Mouse (Mus musculus) embryonic facial prominence, embryonic 11.5 days (tissue): ENCODE measurements around the gene Iqgap2. TPM values are rescaled to one million over a fixed set of nuclear protein-coding genes. Genes with fewer than 3 reads are reported as not detected.

Experiments used
- ATAC-seq: fragments of 200-750 bp; cut with Nextera tagmentation; replicated peaks from 2 replicates; pipeline ENCODE4 v1.8.0; 2017; ENCODE audit warnings: low read depth; ENCODE audit not compliant: insufficient number of reproducible peaks, low FRiP score, low TSS enrichment
- DNase-seq: peaks from one replicate; pipeline ENCODE4 v3.0.0-alpha.2; 2015; ENCODE audit warnings: low spot score
- H3K27ac ChIP-seq: fragments of 300-500 bp; sonication (generic); replicated peaks from 2 replicates; pipeline ENCODE4 v1.5.1; 2014; ENCODE audit warnings: mild to moderate bottlenecking, low read depth, low read length, control low read depth
- H3K27me3 ChIP-seq: fragments of 300-500 bp; sonication (generic); 2 replicates; pipeline ENCODE4 v1.6.1; 2014; ENCODE audit warnings: mild to moderate bottlenecking, low read length, moderate library complexity, mixed read lengths; ENCODE audit not compliant: control insufficient read depth, insufficient read depth
- H3K36me3 ChIP-seq: fragments of 300-500 bp; sonication (generic); replicated peaks from 2 replicates; pipeline ENCODE4 v1.6.1; 2014; ENCODE audit warnings: low read depth, mild to moderate bottlenecking, low read length, moderate library complexity, mixed read lengths; ENCODE audit not compliant: control insufficient read depth, insufficient read depth
- H3K4me1 ChIP-seq: fragments of 300-500 bp; sonication (generic); 2 replicates; pipeline ENCODE4 v1.6.1; 2014; ENCODE audit warnings: low read length, mixed read lengths; ENCODE audit not compliant: control insufficient read depth, insufficient read depth
- H3K4me2 ChIP-seq: fragments of 300-500 bp; sonication (generic); 2 replicates; pipeline ENCODE4 v1.6.1; 2014; ENCODE audit warnings: low read depth, mild to moderate bottlenecking, control low read depth, low read length, moderate library complexity
- H3K4me3 ChIP-seq: fragments of 300-500 bp; sonication (generic); 2 replicates; pipeline ENCODE4 v1.5.1; 2014; ENCODE audit warnings: low read depth, low read length, control low read depth
- H3K9ac ChIP-seq: fragments of 300-500 bp; sonication (generic); replicated peaks from 2 replicates; pipeline ENCODE4 v1.6.1; 2014; ENCODE audit warnings: mild to moderate bottlenecking, control low read depth, low read length
- H3K9me3 ChIP-seq: fragments of 300-500 bp; sonication (generic); replicated peaks from 2 replicates; pipeline ENCODE4 v1.6.1; 2016; ENCODE audit warnings: mild to moderate bottlenecking, low read length, inconsistent platforms, mixed read lengths; ENCODE audit not compliant: control insufficient read depth
- WGBS: fragments of 180-500 bp; shearing (Covaris S2); extraction: QIAGEN DNeasy Blood & Tissue Kit; methylation state at CpG from one replicate; pipeline ENCODE4 v1.1.7; 2014; 5-methylcytosine and 5-hydroxymethylcytosine counted together
- polyA plus RNA-seq: library from polyadenylated mRNA; unstranded; fragments of >200 nt; fragmentation: Nextera tagmentation; extraction: Ambion mirVana; gene quantifications from 2 replicates; pipeline ENCODE4 v1.2.1, GENCODE M21; 2014

Gene Iqgap2
- polyA plus RNA-seq, 1 experiment from 2014 or later: 16.3 TPM

GRCm38 (mm10) chr13:95800925-95801324, 90.8 kb downstream of the Iqgap2 start:
- ATAC-seq: no peak
- 89% methylated on average over 9 of the region's 9 CpGs for WGBS
- Histone ChIP-seq H3K9me3 (no peaks in the 10 kb centered on the region), H3K4me1 (no peaks in the 10 kb centered on the region), H3K27me3 (no peaks in the 10 kb centered on the region), H3K4me2 (no peak overlapping the region), H3K9ac (no peak overlapping the region), H3K4me3 (no peak overlapping the region), H3K36me3 (no peaks in the 10 kb centered on the region), H3K27ac (no peak overlapping the region)
- DNase-seq: no peak

DNA sequence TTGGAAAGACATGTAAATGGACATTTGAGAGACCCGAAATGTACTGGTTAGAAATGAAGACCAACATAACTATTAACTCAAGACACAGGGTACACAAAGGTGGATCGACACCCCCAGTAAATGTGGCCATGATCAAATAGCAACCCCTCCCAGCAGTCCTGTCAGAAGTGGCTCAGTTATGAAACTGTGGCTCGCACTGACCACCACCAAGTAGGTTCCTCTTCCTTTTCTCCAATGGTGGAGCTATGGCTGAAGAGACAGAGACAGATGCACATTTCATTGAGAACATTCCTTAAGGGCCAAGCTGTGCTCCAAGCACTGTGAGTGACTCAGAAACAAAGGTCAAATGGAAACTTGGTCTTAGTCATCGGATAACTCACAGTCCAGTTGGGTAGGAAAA, 92.4 kb downstream of the Iqgap2 start:
- no peaks in the 10 kb centered on the region for H3K9me3 ChIP-seq
- H3K4me2 ChIP-seq: no peak overlapping the region
- H3K27me3 ChIP-seq: no peaks in the 10 kb centered on the region
- 88% methylated on average over 4 of the region's 4 CpGs for WGBS
- H3K36me3 ChIP-seq: no peaks in the 10 kb centered on the region
- ATAC-seq (no peak), DNase-seq (no peak)
- H3K4me1 ChIP-seq: no peaks in the 10 kb centered on the region
- no peak overlapping the region for H3K4me3 ChIP-seq
- H3K9ac ChIP-seq: no peak overlapping the region
- H3K27ac ChIP-seq: no peak overlapping the region

DNA sequence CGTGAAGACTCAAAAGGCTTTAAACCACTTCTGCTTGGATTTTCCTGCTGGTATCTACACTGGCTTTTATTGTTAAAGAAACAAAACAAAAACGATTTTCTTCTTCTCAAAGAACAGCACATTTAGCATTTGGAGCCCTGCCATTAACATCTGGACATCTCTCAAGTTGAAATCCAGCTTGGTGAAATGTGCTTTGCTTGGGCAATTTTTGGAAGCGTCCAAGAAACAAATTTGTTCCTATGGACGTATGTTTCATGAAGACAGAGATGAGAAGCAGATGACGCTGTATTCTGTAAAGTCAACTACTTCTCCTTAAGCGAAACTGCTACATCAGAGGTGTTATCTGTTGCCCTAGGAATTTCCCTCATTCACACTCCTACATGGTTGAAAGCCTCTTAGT, 93.0 kb downstream of the Iqgap2 start:
- DNase-seq (no peak), ATAC-seq (no peak)
- WGBS: 62% methylated on average over 6 of the region's 6 CpGs
- Histone ChIP-seq H3K36me3 (no peaks in the 10 kb centered on the region), H3K27me3 (no peaks in the 10 kb centered on the region), H3K27ac (no peak overlapping the region), H3K9ac (no peak overlapping the region), H3K9me3 (no peaks in the 10 kb centered on the region), H3K4me1 (no peaks in the 10 kb centered on the region), H3K4me2 (no peak overlapping the region), H3K4me3 (no peak overlapping the region)

- ATAC-seq: no peak
- DNase-seq: no peak
- Histone ChIP-seq H3K36me3 (no peaks in the 10 kb centered on the region), H3K4me2 (no peak overlapping the region), H3K4me3 (no peak overlapping the region), H3K27me3 (no peaks in the 10 kb centered on the region), H3K9me3 (no peaks in the 10 kb centered on the region), H3K27ac (no peak overlapping the region), H3K4me1 (no peaks in the 10 kb centered on the region), H3K9ac (no peak overlapping the region)
- 94% methylated on average over 2 of the region's 2 CpGs for WGBS
These were observed 94.2 kb downstream of the Iqgap2 start for GRCm38 (mm10) chr13:95797530-95797929.

DNA sequence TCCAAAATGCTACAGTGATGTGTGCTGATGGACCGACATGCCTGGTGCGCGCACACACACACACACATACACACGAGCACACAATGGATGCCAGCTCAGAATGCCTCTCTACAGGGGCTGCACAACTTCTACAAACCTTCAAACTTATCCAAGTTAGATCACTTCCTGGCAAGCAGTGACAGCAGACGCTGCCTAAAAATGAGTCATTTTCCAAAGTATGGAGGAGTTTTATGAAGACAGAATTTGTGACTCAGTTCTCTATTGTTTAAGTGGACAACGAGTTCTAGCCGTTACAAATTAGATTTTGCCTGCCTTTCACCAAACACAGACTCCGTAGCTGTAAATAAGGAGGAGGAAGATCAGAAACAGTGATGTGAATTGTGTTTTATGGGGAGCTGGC, 97.4 kb downstream of the Iqgap2 start:
- Histone ChIP-seq H3K4me3 (no peak overlapping the region), H3K4me1 (no peaks in the 10 kb centered on the region), H3K36me3 (no peaks in the 10 kb centered on the region), H3K4me2 (no peak overlapping the region), H3K9me3 (no peaks in the 10 kb centered on the region), H3K27ac (no peak overlapping the region), H3K9ac (no peak overlapping the region), H3K27me3 (no peaks in the 10 kb centered on the region)
- ATAC-seq: no peak
- no peak for DNase-seq
- 73% methylated on average over 8 of the region's 8 CpGs for WGBS

GRCm38 (mm10) chr13:95790883-95791282, 100.8 kb downstream of the Iqgap2 start:
- DNase-seq: no peak
- no peak overlapping the region for H3K9ac ChIP-seq
- no peaks in the 10 kb centered on the region for H3K36me3 ChIP-seq
- no peak overlapping the region for H3K4me3 ChIP-seq
- ATAC-seq: no peak
- no peak overlapping the region for H3K27ac ChIP-seq
- H3K9me3 ChIP-seq: no peaks in the 10 kb centered on the region
- no peaks in the 10 kb centered on the region for H3K4me1 ChIP-seq
- 88% methylated on average over 6 of the region's 6 CpGs for WGBS
- H3K27me3 ChIP-seq: no peaks in the 10 kb centered on the region
- H3K4me2 ChIP-seq: no peak overlapping the region

DNA sequence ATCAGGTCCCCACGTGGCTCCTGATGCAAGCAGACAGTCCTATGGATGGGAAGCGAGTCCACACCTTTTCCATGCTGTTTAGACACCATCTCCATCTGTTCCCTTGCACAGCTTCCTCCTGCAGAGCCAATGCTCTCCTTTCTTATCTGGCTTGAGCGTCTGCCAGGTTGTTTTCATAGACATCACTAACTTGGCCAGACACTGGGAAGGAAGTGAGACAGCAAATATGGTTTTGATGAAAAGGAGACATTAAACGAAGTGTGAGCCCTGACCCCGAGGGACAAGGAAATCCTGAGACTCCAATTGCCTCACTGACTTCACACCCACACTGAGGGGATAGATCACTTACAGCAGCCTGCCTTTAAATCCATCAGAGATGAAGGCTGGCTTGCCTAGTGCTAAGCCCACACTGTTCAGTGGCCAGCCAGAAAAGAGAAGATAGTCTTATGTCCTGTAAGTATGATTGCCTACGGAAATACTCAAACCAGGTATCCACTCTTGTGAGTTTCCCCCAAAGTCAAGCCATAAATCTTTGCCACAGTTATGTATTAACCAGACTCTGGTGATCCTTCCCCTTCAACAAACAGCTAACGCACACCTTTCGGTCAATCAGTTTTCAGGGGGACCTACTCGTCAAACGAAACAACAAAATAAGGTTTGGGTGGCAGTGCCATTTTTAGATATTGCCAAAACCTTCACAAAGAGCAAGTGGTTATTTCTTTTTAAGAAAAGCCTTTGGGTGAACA, 102.9 kb downstream of the Iqgap2 start:
- H3K4me1 ChIP-seq: no peaks in the 10 kb centered on the region
- ATAC-seq: no peak
- no peak overlapping the region for H3K9ac ChIP-seq
- no peaks in the 10 kb centered on the region for H3K27me3 ChIP-seq
- no peaks in the 10 kb centered on the region for H3K36me3 ChIP-seq
- no peak overlapping the region for H3K27ac ChIP-seq
- DNase-seq: no peak
- no peaks in the 10 kb centered on the region for H3K9me3 ChIP-seq
- WGBS: 74% methylated on average over 10 of the region's 10 CpGs
- no peak overlapping the region for H3K4me3 ChIP-seq
- H3K4me2 ChIP-seq: no peak overlapping the region

DNA sequence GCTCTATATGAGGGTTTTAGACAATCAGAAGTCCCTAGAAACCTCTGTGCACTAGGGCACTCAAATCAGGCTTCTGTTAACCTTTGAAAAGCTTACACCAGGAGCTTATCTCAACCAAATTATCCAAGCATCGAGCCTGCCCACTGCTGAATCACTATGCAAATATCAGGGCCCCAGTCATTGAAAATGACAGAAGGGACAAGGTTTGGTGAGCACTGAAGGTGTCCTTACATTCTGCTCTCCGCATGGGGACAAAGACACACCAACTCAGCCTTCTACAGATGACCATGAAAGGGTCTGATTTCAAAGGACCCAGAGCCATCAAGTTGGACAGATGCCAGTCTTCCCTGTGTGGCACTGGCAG, 108.8 kb downstream of the Iqgap2 start:
- Histone ChIP-seq H3K4me2 (no peak overlapping the region), H3K27me3 (no peaks in the 10 kb centered on the region), H3K4me1 (no peaks in the 10 kb centered on the region), H3K9ac (no peak overlapping the region), H3K27ac (no peak overlapping the region), H3K4me3 (no peak overlapping the region), H3K36me3 (no peaks in the 10 kb centered on the region), H3K9me3 (no peaks in the 10 kb centered on the region)
- DNase-seq (no peak), ATAC-seq (no peak)
- WGBS: 69% methylated on average over 2 of the region's 2 CpGs
